Mouse (Mus musculus): ENCODE measurements at regions not wholly inside any gene's neighbourhood (a gene's known extent, or its start where the extent isn't known, plus 50 kb on each side); places are given as distances from the start of the nearest gene placed in this dataset.
A peak's percentile ranks its signal among the peaks of the same experiment; 100 is the strongest.

GRCm38 (mm10) chr8:117863837-117864236 lies 62.1 kb upstream of the Mphosph6 start:
- DNase-seq: peak; percentile 11 to 58
- Histone ChIP-seq H3K36me3 (ENCODE audit: control insufficient read depth, insufficient read depth, low read length) (no peaks in the 10 kb centered on the region), H3K9ac (ENCODE audit: low read depth, low read length) (no peak overlapping the region), H3K27me3 (ENCODE audit: control insufficient read depth, insufficient read depth, low read length) (no peaks in the 10 kb centered on the region), H3K4me3 (no peak overlapping the region), H3K27ac (no peak overlapping the region), H3K4me1 (ENCODE audit: control insufficient read depth, insufficient read depth, low read length) (no peaks in the 10 kb centered on the region), H3K79me2 (replicated peaks; ENCODE audit: control insufficient read depth, insufficient read depth, low read length) (no peaks in the 10 kb centered on the region)
- 39% methylated on average over 2 of the region's 2 CpGs for WGBS
- TF ChIP-seq EP300 (IDR thresholded peaks at IDR 0.05; ENCODE audit: insufficient read depth, low read depth, low read length) (no peak), POLR2A (IDR thresholded peaks at IDR 0.05; ENCODE audit: insufficient read depth, low read depth, low read length) (no peak), CTCF (IDR thresholded peaks at IDR 0.05) (peak; percentile 76)
- intact Hi-C loops (cut with DNase I): loop anchor here (1.0 to 10.0 kb wide), 3 partner anchors 92 to 217 kb away; no protein-coding TSS in a partner anchor

GRCm38 (mm10) chr8:117862318-117862717 lies 60.6 kb upstream of the Mphosph6 start:
- no peak overlapping the region for H3K4me3 ChIP-seq
- H3K79me2 ChIP-seq (replicated peaks; ENCODE audit: control insufficient read depth, insufficient read depth, low read length): no peaks in the 10 kb centered on the region
- WGBS: 55% methylated on average over 2 of the region's 2 CpGs
- no peak overlapping the region for H3K9ac ChIP-seq (ENCODE audit: low read depth, low read length)
- intact Hi-C loops (cut with DNase I): loop anchor here (5.0 to 10.0 kb wide), 2 partner anchors 168 to 215 kb away; no protein-coding TSS in a partner anchor
- no peaks in the 10 kb centered on the region for H3K27me3 ChIP-seq (ENCODE audit: control insufficient read depth, insufficient read depth, low read length)
- no peak overlapping the region for H3K27ac ChIP-seq
- H3K4me1 ChIP-seq (ENCODE audit: control insufficient read depth, insufficient read depth, low read length): no peaks in the 10 kb centered on the region
- no peak for DNase-seq
- TF ChIP-seq EP300 (IDR thresholded peaks at IDR 0.05; ENCODE audit: insufficient read depth, low read depth, low read length) (no peak), CTCF (IDR thresholded peaks at IDR 0.05) (peak; percentile 36)
- no peaks in the 10 kb centered on the region for H3K36me3 ChIP-seq (ENCODE audit: control insufficient read depth, insufficient read depth, low read length)

GRCm38 (mm10) chr8:117859734-117860133 lies 58.0 kb upstream of the Mphosph6 start:
- 6% methylated on average over 11 of the region's 11 CpGs for WGBS
- Histone ChIP-seq H3K36me3 (ENCODE audit: control insufficient read depth, insufficient read depth, low read length) (no peaks in the 10 kb centered on the region), H3K4me1 (ENCODE audit: control insufficient read depth, insufficient read depth, low read length) (no peaks in the 10 kb centered on the region), H3K27ac (no peak overlapping the region), H3K27me3 (ENCODE audit: control insufficient read depth, insufficient read depth, low read length) (peaks cover 3% of the 10 kb centered on the region; the same call in 1 of the 2 replicates), H3K9ac (ENCODE audit: low read depth, low read length) (no peak overlapping the region), H3K4me3 (no peak overlapping the region), H3K79me2 (replicated peaks; ENCODE audit: control insufficient read depth, insufficient read depth, low read length) (no peaks in the 10 kb centered on the region)
- intact Hi-C loops (cut with DNase I): loop anchor here (5.0 to 10.0 kb wide), 2 partner anchors 165 to 212 kb away; no protein-coding TSS in a partner anchor
- no peak for DNase-seq
- TF ChIP-seq POLR2A (IDR thresholded peaks at IDR 0.05; ENCODE audit: insufficient read depth, low read depth, low read length) (no peak), CTCF (IDR thresholded peaks at IDR 0.05) (no peak), EP300 (IDR thresholded peaks at IDR 0.05; ENCODE audit: insufficient read depth, low read depth, low read length) (no peak)

GRCm38 (mm10) chr8:117859095-117859494 lies 57.4 kb upstream of the Mphosph6 start:
- Histone ChIP-seq H3K4me1 (ENCODE audit: control insufficient read depth, insufficient read depth, low read length) (no peaks in the 10 kb centered on the region), H3K4me3 (no peak overlapping the region), H3K27me3 (ENCODE audit: control insufficient read depth, insufficient read depth, low read length) (peaks cover 3% of the 10 kb centered on the region; the same call in 1 of the 2 replicates), H3K79me2 (replicated peaks; ENCODE audit: control insufficient read depth, insufficient read depth, low read length) (no peaks in the 10 kb centered on the region), H3K27ac (no peak overlapping the region), H3K9ac (ENCODE audit: low read depth, low read length) (no peak overlapping the region), H3K36me3 (ENCODE audit: control insufficient read depth, insufficient read depth, low read length) (no peaks in the 10 kb centered on the region)
- TF ChIP-seq CTCF (IDR thresholded peaks at IDR 0.05): no peak
- no peak for TF ChIP-seq POLR2A (IDR thresholded peaks at IDR 0.05; ENCODE audit: insufficient read depth, low read depth, low read length)
- TF ChIP-seq EP300 (IDR thresholded peaks at IDR 0.05; ENCODE audit: insufficient read depth, low read depth, low read length): no peak
- no peak for DNase-seq
- WGBS: 58% methylated on average over 7 of the region's 7 CpGs
- intact Hi-C loops (cut with DNase I): no loop called here

GRCm38 (mm10) chr8:117856121-117856520 lies 54.4 kb upstream of the Mphosph6 start:
- Histone ChIP-seq H3K36me3 (ENCODE audit: control insufficient read depth, insufficient read depth, low read length) (no peaks in the 10 kb centered on the region), H3K79me2 (replicated peaks; ENCODE audit: control insufficient read depth, insufficient read depth, low read length) (no peaks in the 10 kb centered on the region), H3K9ac (ENCODE audit: low read depth, low read length) (no peak overlapping the region), H3K27me3 (ENCODE audit: control insufficient read depth, insufficient read depth, low read length) (peaks cover 3% of the 10 kb centered on the region; the same call in 1 of the 2 replicates), H3K4me1 (ENCODE audit: control insufficient read depth, insufficient read depth, low read length) (no peaks in the 10 kb centered on the region), H3K4me3 (no peak overlapping the region), H3K27ac (no peak overlapping the region)
- intact Hi-C loops (cut with DNase I): no loop called here
- no peak for TF ChIP-seq POLR2A (IDR thresholded peaks at IDR 0.05; ENCODE audit: insufficient read depth, low read depth, low read length)
- TF ChIP-seq EP300 (IDR thresholded peaks at IDR 0.05; ENCODE audit: insufficient read depth, low read depth, low read length): no peak
- TF ChIP-seq CTCF (IDR thresholded peaks at IDR 0.05): no peak
- WGBS: 78% methylated on average over 13 of the region's 13 CpGs
- DNase-seq: no peak

GRCm38 (mm10) chr8:117854942-117855491 lies 53.3 kb upstream of the Mphosph6 start:
- TF ChIP-seq POLR2A (IDR thresholded peaks at IDR 0.05; ENCODE audit: insufficient read depth, low read depth, low read length) (no peak), CTCF (IDR thresholded peaks at IDR 0.05) (no peak), EP300 (IDR thresholded peaks at IDR 0.05; ENCODE audit: insufficient read depth, low read depth, low read length) (no peak)
- H3K79me2 ChIP-seq (replicated peaks; ENCODE audit: control insufficient read depth, insufficient read depth, low read length): no peaks in the 10 kb centered on the region
- H3K27ac ChIP-seq: no peak overlapping the region
- H3K36me3 ChIP-seq (ENCODE audit: control insufficient read depth, insufficient read depth, low read length): no peaks in the 10 kb centered on the region
- no peak overlapping the region for H3K9ac ChIP-seq (ENCODE audit: low read depth, low read length)
- H3K4me3 ChIP-seq: no peak overlapping the region
- no peaks in the 10 kb centered on the region for H3K4me1 ChIP-seq (ENCODE audit: control insufficient read depth, insufficient read depth, low read length)
- DNase-seq: no peak
- 80% methylated on average over 7 of the region's 7 CpGs for WGBS
- peaks cover 3% of the 10 kb centered on the region; the same call in 1 of the 2 replicates for H3K27me3 ChIP-seq (ENCODE audit: control insufficient read depth, insufficient read depth, low read length)
- intact Hi-C loops (cut with DNase I): no loop called here

Data from heart, adult 2 months (tissue).